Mouse (Mus musculus) gastrocnemius, adult 18-20 months (tissue): ENCODE measurements around the gene Gm21897. TPM values are rescaled to one million over a fixed set of nuclear protein-coding genes. Genes with fewer than 3 reads are reported as not detected.
A peak's percentile ranks its signal among the peaks of the same experiment; 100 is the strongest.
"Not testable (repeated sequence)": the region's sequence is repeated elsewhere in the genome, so short reads cannot be mapped to it uniquely, and the experiment has no call there.

Experiments used
- DNase-seq: peaks from one replicate; pipeline ENCODE4 v3.0.0; 2021; ENCODE audit warnings: low spot score
- long read RNA-seq, 2 experiments: library from polyadenylated mRNA; stranded (forward); transcript quantifications; one replicate each; pipeline ENCODE4 v2.0.0; 2021
- total RNA-seq, 2 experiments: library from RNA; stranded (reverse); gene quantifications; 2 replicates each; pipeline ENCODE4 v1.2.3; 2021

Gm21897 gene
- total RNA-seq: not detected
- long read RNA-seq, experiment 1: 0 reads
- long read RNA-seq, experiment 2: 0 reads

DNA sequence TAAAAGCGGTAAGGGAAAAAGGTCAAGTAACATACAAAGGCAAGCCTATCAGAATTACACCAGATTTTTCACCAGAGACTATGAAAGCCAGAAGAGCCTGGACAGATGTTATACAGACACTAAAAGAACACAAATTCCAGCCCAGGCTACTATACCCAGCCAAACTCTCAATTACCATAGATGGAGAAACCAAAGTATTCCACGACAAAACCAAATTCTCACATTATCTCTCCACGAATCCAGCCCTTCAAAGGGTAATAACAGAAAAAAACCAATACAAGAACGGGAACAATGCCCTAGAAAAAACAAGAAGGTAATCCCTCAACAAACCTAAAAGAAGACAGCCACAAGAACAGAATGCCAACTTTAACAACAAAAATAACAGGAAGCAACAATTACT is at the start of gene Gm21897:
Gm21897 (plus strand) TSS at position 301 of the 400 bp plus-strand sequence.
- not testable (repeated sequence) for DNase-seq

DNA sequence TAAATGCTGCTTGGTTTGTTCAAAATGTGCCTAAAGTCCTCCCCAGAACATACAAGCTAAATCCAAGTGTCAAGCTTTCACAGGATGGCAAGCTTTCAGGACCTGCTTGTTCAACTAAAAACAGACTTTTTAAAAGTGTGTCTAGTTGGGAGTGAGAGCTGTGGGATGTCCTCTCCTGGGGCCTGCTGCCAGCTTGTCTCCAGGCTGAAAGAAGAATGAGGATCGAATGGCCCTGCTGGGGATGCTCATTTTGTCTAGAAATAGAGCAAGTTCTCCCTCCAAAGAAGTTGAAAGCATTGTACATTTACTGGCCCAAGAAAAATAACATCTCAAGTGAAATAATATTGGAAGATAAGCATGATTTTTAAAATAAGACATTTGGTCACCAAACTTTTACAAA is 45.0 kb upstream of the Gm21897 start:
- no peak for DNase-seq

DNA sequence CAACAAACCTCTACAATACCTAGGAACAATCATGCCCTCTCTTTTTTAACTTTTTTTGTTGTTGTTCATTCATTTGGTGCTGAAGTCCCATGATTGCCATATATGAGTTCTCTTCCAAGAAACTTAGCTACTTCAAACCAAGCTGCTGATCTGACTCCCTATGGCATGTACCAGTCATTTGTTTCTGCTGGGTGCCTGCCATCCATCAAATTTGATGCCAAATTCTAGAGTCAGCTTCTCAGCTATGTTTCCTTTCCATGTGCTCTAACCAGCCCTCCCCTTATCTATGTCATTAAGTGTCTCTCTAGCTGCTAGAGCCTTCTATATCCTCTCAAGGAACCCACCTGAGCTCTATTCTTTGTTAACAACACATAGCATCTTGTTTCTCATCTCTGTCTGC is 39.8 kb upstream of the Gm21897 start:
- no peak for DNase-seq

DNA sequence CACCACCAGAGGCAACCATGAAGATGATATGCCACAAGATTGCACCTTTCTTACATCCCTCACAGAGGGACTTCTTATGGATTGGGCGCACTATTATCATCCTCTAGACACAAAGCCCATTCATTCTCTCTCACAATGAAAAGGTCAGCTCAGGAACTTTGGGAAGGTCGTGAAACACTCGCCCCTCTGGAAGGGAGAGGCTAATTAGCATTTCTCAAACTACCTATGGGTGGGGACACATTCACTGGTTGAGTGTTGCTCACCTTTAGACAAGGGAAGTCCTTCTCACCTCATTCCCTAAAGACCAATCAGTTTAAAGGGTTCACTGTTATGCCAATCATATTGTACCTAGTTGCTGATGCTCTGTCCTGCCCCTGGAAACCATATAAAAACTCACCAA is 24.2 kb upstream of the Gm21897 start:
- DNase-seq: no peak

DNA sequence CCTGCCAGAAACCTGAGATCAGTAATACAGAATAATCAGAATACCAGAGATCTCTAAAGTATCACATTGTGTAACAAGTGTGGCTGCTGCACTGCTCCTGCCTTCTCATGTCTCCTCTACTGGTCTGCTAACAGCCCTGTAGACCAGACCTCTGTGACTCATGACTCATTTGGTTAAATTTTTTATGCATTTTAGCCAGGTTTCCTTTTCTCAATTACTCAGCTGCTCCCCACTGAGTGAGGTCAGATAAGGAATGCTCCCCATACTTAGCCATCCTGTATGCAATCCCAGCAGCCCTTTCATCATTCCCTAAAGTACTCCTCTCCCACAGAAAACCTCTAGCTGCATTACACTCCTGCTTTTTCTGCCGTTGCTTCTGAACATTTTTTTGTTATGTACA is 23.0 kb upstream of the Gm21897 start:
- no peak for DNase-seq

DNA sequence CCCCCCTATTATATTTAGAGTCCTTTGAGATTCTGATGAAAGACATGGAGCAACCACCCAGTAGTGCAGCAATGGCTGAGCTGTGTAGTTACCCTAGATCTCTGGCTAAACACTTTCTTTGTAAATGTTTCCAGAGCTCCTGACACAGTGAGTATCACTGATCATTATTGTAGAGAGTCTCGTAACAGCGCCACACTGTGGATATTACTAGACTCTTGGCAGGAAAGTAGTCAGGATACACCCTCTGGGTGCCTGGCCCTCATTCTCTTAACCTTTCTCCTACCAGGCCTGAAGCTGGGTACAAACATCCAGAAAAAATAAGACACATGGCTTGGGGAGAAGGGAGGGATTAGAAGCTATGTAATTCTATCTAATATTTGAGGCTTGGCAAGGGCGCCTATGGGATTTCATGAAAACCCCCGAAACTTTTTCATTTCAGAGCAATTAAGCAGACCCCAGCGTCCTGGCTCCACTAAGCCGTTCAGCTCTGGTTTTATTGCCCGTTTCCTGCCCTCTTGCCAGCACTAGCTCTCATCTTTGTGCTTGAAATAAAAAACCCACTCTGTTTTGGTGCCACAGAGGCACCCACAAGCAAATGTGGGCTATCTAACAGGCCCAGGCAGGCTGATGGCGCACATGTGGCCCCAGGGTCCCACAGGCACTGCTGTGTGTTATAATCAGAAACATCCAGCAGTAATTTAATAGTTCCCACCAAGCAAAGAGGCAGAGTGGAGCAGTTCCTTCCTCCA is 22.2 kb upstream of the Gm21897 start:
- peak; percentile 57 for DNase-seq

DNA sequence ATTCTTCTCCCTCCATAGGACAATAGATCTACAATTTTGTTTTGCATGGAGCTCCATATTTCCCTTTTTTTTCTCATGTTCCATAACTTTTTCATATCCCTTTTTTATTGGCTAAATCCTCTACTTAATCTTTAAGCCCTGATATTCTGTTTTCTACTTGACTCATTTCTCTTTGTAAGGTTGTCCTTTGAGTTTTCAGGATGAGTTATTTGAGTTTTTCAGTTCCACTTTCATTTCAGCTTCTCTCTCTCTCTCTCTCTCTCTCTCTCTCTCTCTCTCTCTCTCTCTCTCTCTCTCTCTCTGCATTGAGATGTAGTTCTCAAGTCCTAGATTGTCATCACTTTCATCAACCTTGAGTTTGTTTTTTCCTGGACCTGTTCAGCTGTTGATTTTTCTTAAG is 17.3 kb downstream of the Gm21897 start:
- DNase-seq: no peak

DNA sequence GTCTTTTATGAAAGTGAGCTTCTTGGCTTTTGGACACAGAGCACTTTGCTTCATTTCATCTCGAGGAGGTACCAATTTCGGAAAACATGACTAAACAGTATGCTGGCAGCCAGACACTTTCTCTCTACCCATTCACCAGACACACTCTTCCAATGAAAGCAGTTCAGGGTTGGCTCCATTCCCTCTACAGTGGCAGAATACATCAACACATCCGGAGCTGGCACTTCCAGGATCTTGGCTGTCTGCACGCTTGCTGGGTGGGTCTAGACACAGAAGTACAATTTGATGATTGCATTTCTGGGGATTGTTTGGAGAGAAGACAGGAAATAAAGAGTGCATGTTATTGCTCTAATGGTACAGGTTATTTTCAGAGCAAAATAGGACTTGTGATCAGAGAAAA is 21.8 kb downstream of the Gm21897 start:
- DNase-seq: no peak

DNA sequence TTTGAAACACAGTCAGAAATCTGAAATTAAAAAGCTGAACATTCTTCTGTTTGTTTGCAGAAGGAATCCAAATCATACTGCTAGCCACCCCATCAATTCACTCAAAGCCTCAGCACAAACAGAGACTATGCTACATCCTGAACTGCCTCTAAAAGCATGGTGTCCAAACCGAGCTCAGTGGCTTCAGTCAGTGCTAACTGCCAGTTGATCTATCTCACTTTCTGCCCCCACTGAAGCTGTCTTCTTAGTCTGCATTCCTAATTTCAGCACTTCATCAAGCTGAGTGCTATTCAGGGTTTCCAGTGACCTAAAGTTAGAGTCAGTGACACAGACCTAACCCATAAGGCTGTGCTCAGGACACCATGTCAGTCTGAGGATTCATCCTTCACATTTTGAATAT is 28.8 kb downstream of the Gm21897 start:
- DNase-seq: no peak

DNA sequence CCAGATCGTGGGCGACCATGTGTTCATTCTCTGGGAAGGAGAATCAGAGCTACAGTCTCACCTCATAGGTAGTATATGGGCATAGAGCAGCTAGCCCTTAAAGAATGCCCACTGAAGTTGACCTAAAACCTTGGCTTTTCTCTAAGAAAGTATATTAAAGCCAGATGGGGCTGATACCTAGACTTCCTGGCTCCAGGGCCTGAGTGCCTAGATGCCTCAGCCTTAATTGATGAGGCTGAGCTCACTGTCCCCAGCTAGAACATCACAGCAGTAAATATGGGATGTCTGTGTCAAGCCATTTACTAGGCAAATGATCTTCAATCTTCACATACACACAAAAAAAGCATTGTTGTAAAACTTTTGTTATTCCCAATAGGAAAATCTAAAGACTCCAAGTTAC is 32.1 kb downstream of the Gm21897 start:
- DNase-seq: no peak

DNA sequence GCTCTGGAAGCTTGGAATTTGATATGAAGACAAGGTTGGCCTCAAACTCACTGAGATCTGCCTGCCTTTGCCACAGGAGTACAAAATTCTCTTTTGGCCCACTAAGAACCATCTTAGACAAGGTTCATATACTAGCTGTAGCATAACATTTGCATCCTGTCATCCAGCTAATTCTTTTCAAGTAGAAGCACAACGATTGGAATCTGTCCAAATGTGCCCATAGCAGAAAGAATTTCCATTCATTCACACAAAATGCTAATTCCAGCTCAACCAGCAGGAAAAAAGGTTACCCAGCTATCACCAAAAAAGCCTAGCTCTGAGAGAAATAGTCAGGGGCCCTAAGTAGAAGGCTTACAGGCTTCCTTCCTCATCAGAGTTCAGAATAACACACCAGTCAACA is 34.0 kb downstream of the Gm21897 start:
- no peak for DNase-seq

DNA sequence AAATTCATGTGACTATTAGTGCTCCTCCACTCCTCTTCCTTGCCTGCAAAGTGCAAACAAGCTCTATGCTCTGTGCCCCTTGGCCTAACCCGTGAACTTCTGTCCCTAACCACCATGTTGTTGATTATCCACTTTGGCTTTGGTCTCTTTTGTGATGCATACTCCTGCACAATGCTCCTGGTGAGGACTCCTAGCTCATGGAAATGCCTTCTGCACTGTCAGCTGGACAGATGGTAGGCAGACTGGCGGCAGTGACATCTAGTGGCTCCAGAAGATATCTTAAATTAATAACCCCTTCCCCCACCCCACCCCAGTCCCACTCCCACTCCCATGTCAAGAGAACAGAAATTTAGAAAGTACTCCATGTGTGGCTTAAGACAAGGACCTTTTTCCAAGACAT is 35.1 kb downstream of the Gm21897 start:
- no peak for DNase-seq

DNA sequence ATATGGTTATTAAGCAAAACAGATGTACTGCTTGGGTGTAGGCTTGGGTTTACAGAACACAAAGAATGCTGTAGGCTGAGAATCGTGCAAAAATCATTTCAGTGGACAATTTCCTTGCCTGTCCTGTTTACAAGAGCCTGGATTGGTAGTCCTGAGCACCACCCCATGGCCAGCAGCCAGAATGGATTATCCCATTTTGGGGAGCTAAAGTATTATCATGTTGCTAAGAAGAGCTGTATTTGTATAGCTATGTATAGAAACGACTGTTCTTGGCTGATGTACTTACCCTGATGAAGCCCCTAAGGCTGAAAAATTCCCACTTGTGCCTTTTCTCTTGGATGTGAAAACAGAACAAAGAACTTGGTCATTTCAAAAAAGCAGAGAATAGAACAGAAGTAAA is 37.6 kb downstream of the Gm21897 start:
- DNase-seq: no peak

DNA sequence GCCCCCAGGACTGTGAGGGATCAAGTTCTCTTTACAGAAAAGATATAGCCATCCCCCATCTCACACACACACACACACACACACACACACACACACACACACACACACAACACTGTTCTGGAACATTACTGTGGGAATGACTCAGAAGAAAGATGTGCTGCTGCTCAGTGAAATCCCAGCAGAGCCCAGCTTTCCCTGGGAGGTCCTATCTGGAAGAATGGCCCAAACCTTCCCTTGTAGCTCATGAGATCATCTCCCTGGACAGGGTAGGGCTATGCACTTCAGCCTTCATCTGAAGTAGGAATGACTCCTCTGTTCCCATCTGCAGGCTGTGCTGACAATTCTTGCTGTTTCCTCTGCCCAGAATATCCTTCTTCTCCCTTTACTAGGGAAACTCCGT is 38.1 kb downstream of the Gm21897 start:
- peak; percentile 20 for DNase-seq

DNA sequence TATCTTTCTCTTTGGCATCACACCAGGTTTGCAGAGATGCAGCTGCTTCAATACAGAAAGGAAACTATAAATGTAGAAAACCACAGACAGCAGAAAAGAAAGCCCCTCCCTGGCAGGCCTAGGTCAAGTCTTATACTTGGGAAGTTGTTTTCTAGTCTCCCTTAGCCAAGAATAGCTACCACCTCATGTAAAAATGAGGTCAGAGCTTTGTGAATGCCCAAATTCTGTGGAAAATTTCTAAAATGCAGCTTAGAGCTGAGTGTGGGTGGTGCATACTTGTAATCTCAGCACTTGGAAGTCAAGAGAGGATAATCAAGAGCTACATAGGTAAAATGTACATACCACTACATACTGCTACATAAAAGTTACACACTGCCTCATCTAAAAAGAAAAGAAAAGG is 40.5 kb downstream of the Gm21897 start:
- no peak for DNase-seq

DNA sequence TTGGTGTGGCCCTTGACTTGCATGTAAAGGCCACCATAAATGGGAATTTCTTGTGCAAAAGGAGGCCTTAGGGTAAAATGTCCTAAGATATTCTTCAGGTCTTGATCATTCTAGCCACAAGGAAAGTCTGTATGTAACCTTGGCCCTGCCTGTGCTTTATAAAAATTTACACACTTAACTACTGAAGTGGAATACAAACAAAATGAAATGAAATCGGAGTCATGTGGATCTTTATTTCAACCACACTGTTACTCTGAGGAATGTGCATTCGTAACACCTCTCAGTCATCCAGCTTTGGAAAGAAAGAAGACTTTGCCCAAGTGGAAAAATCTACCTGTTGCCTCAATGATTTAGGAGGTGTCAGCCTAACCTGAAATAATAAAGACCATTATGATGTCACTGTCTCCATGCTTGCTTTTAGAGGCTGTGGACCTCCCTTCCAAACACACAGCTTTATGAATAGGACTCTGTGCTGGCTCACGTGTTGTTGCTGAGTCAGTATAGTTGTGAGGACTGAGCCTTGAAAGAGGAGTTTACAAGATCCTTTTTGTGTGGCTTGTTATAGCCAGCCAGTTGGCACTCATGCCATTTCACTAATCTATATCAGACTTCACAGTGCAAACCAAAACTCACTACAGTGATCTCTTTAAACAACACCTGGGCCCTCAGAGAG is 42.0 kb downstream of the Gm21897 start:
- DNase-seq: no peak

DNA sequence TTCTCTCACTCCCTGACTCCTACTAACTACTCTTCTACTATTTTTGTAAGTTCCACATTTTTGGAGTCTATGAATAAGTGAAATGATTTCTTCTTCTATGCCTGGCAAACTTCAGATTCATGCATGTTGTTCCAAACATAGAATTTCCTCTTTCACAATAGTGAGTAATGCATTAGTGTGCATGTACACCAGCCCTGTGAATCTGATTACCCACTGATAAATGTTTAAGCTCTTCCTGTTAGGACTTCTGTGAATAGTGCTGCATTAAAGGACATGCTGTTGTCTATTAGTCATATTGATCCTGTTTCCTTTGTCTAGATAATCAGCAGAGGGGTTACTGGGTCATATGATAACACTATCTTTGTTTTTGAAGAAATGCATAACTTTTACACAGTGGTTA is 43.6 kb downstream of the Gm21897 start:
- DNase-seq: no peak
